Mouse (Mus musculus) forebrain, embryonic 12.5 days (tissue): Measurements from ENCODE around the gene H2-DMb2. TPM values are rescaled to one million over a fixed set of nuclear protein-coding genes. Genes with fewer than 3 reads are reported as not detected.

Experiments
- ATAC-seq: fragments of 200-750 bp; cut with Nextera tagmentation; 2 replicates; pipeline ENCODE4 v1.8.0; 2017; ENCODE audit warnings: moderate TSS enrichment; ENCODE audit not compliant: low FRiP score
- H3K27ac ChIP-seq: fragments of 300-500 bp; sonication (generic); 2 replicates; pipeline ENCODE4 v1.5.1; 2016; ENCODE audit warnings: mild to moderate bottlenecking
- H3K27me3 ChIP-seq: fragments of 300-500 bp; sonication (generic); 2 replicates; pipeline ENCODE4 v1.6.1; 2016; ENCODE audit warnings: mild to moderate bottlenecking
- H3K36me3 ChIP-seq: fragments of 300-500 bp; sonication (generic); replicated peaks from 2 replicates; pipeline ENCODE4 v1.6.1; 2016; ENCODE audit warnings: mild to moderate bottlenecking
- H3K4me1 ChIP-seq: fragments of 300-500 bp; sonication (generic); 2 replicates; pipeline ENCODE4 v1.6.1; 2016
- H3K4me2 ChIP-seq: fragments of 300-500 bp; sonication (generic); 2 replicates; pipeline ENCODE4 v1.6.1; 2016; ENCODE audit warnings: mild to moderate bottlenecking, moderate library complexity
- H3K4me3 ChIP-seq: fragments of 300-500 bp; sonication (generic); replicated peaks from 2 replicates; pipeline ENCODE4 v1.5.1; 2016; ENCODE audit warnings: mild to moderate bottlenecking
- H3K9ac ChIP-seq: fragments of 300-500 bp; sonication (generic); 2 replicates; pipeline ENCODE4 v1.6.1; 2016; ENCODE audit warnings: mild to moderate bottlenecking
- H3K9me3 ChIP-seq: fragments of 300-500 bp; sonication (generic); 2 replicates; pipeline ENCODE4 v1.6.1; 2016
- WGBS: fragments of 180-500 bp; shearing (Covaris S2); methylation state at CpG from one replicate; pipeline ENCODE4 v1.1.7; 2016; 5-methylcytosine and 5-hydroxymethylcytosine counted together
- polyA plus RNA-seq: library from polyadenylated mRNA; unstranded; fragments of >200 nt; fragmentation: Nextera tagmentation; extraction: Ambion mirVana; gene quantifications from 2 replicates; pipeline ENCODE4 v1.2.1, GENCODE M21; 2016

The H2-DMb2 gene
- polyA plus RNA-seq, 1 experiment from 2014 or later, result not detected

GRCm38 (mm10) chr17:34130073-34130947 lies 12.8 kb upstream of the H2-DMb2 start:
- Histone ChIP-seq H3K4me2 (no peak overlapping the region), H3K36me3 (no peaks in the 10 kb centered on the region), H3K9ac (no peak overlapping the region), H3K27me3 (peaks cover 33% of the 10 kb centered on the region), H3K27ac (no peak overlapping the region), H3K4me1 (peaks cover 23% of the 10 kb centered on the region), H3K9me3 (no peaks in the 10 kb centered on the region), H3K4me3 (no peak overlapping the region)
- WGBS, result 90% methylated on average over 19 of the region's 19 CpGs
- ATAC-seq, result no peak

DNA sequence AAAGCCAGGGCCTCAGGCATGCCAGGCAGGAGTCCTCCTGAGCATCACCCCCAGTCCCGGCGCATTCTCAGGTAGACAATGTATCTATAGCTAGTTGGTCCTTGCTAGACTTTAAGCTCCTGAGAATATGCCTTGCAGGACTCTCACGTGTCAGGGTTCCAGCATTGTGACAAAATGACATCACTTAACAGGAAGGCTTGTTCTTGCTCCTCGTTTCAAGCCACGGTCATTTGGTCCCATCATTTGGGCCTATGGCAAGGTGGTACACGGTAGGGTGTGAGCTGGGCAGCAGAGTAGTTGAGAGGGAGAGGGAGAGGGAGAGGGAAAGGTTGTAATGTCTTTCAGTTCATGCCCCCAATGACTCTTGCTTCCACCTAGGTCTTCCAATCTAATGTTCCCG lies 11.2 kb upstream of the H2-DMb2 start:
- H3K27ac ChIP-seq, result no peak overlapping the region
- ATAC-seq, result no peak
- H3K36me3 ChIP-seq, result no peaks in the 10 kb centered on the region
- H3K4me3 ChIP-seq, result no peak overlapping the region
- H3K27me3 ChIP-seq, result peaks cover 46% of the 10 kb centered on the region
- H3K4me1 ChIP-seq, result peaks cover 29% of the 10 kb centered on the region
- no peaks in the 10 kb centered on the region for H3K9me3 ChIP-seq
- no peak overlapping the region for H3K4me2 ChIP-seq
- no peak overlapping the region for H3K9ac ChIP-seq
- WGBS, result 71% methylated on average over 7 of the region's 7 CpGs

DNA sequence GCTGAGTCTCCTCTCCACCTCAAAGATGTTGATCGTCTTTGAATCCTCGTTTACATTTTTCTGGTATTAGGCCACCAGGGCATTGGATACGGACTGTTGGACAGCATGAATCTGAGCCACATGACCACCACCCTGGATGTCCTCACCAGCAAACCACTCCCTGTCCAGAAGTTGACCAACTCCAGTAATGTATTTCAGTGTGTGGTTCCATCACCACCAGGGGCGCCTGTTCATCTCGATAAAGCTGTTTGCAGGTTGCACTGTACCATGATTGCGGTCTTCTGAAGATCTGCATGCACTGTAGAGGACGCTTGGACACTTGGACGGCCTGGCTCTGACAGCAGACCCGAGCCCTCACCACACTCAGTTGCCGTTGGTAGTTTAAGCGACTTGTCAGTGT lies 9.8 kb upstream of the H2-DMb2 start:
- Histone ChIP-seq H3K4me2 (no peak overlapping the region), H3K27ac (no peak overlapping the region), H3K9ac (no peak overlapping the region), H3K36me3 (no peaks in the 10 kb centered on the region), H3K4me1 (peaks cover 16% of the 10 kb centered on the region), H3K9me3 (no peaks in the 10 kb centered on the region), H3K4me3 (no peak overlapping the region), H3K27me3 (peaks cover 46% of the 10 kb centered on the region)
- no peak for ATAC-seq
- 82% methylated on average over 11 of the region's 11 CpGs for WGBS

GRCm38 (mm10) chr17:34134451-34134850 lies 8.7 kb upstream of the H2-DMb2 start:
- H3K4me1 ChIP-seq, result peaks cover 13% of the 10 kb centered on the region
- no peak for ATAC-seq
- WGBS, result 87% methylated on average over 3 of the region's 3 CpGs
- no peaks in the 10 kb centered on the region for H3K9me3 ChIP-seq
- no peak overlapping the region for H3K4me3 ChIP-seq
- no peak overlapping the region for H3K9ac ChIP-seq
- peaks cover 48% of the 10 kb centered on the region for H3K27me3 ChIP-seq
- no peak overlapping the region for H3K27ac ChIP-seq
- no peaks in the 10 kb centered on the region for H3K36me3 ChIP-seq
- H3K4me2 ChIP-seq, result no peak overlapping the region

DNA sequence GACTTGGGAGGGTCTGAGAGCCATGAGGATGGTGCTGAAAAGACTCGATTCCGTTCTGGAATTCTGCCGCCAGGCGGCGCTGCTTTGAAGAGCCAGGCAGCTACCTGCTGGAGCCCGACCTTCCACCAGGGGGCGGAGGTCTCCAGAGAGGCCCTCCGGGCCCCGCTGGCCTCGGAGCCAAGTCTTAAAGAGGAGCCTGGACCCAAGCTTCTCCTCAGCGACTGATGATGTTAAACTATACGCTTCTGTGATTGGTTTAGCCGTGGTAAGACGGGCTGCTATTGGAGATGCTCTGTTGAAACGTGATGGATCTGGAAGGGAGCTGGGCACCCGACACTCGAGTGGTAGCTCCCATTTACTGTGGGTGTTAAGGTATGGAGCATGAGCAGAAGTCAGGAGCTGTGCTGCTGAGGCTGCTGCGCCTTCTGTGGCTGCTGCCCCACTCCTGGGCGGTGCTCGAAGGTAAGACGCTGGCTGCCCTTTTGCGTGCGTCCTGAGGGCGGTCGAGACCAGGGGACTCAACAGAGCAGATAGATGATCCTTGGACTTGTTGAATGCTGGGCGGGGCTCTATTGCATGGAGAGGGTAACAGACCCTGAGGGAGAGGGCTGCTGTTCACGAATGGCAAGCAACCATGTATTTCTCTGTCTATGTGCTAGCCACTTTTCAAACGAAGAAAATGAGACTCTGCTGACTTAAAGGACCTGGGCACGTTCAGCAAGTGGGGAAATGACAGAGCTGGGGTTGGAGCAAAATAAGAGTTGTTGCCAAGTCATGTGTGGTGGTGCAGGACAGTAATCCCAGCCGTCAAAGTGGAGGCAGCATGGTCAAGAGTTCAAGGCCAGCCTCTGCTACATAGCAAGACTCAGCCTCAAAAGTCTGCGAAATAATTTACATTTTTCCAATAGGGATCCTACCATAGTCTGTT lies 7.5 kb upstream of the H2-DMb2 start:
- no peaks in the 10 kb centered on the region for H3K9me3 ChIP-seq
- ATAC-seq, result peak; percentile 98
- peaks cover 20% of the 10 kb centered on the region for H3K4me1 ChIP-seq
- peak overlapping the region; percentile 37 for H3K4me3 ChIP-seq
- no peak overlapping the region for H3K27ac ChIP-seq
- H3K27me3 ChIP-seq, result peaks cover 51% of the 10 kb centered on the region
- H3K9ac ChIP-seq, result peak overlapping the region; percentile 45; the same call in 1 of the 2 replicates
- H3K4me2 ChIP-seq, result peak overlapping the region; percentile 67
- 6% methylated on average over 31 of the region's 31 CpGs for WGBS
- no peaks in the 10 kb centered on the region for H3K36me3 ChIP-seq

DNA sequence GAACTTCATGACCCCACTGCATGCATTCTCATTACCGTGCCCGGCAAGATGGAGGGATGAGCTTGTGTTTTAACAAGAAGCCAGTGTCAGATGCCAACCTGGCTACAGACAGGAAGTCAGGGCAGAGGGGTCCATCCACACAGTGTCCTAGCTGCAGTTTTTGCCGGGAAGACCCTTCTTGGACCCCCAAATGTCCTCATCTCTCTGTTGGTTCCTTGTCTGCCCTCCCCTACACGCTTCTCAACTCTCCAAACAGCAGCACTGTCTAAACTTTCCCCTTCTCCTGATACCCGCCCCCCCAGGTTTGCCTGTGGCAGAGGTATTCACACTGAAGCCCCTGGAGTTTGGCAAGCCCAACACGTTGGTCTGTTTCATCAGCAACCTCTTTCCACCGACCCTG lies 5.5 kb upstream of the H2-DMb2 start:
- Histone ChIP-seq H3K27me3 (peaks cover 66% of the 10 kb centered on the region), H3K4me1 (peaks cover 20% of the 10 kb centered on the region), H3K9me3 (no peaks in the 10 kb centered on the region), H3K4me2 (no peak overlapping the region), H3K4me3 (no peak overlapping the region), H3K9ac (no peak overlapping the region), H3K27ac (no peak overlapping the region), H3K36me3 (no peaks in the 10 kb centered on the region)
- 76% methylated on average over 7 of the region's 7 CpGs for WGBS
- ATAC-seq, result no peak

DNA sequence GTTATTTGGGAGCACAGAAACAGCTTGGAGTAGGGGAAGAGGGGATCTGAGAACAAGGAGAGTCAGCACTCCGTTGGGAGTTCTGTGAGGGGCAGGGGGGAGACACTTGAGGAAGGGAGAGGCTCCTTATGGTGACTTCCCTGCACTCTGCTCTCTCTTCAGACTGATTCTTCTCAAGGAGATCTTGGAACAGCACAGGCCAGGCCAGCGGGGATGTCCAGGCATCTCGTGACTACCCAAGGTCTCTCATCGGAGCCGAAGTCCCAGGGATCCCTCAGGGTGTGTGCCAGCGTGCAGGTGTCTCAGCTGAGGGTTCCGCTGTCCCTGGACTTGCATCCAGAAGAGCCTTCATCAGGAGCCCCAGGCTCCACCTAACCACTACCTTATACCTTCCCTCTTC lies 4.5 kb upstream of the H2-DMb2 start:
- H3K27ac ChIP-seq, result no peak overlapping the region
- H3K9me3 ChIP-seq, result no peaks in the 10 kb centered on the region
- WGBS, result 71% methylated on average over 7 of the region's 7 CpGs
- peaks cover 69% of the 10 kb centered on the region for H3K27me3 ChIP-seq
- H3K4me1 ChIP-seq, result peaks cover 22% of the 10 kb centered on the region
- no peaks in the 10 kb centered on the region for H3K36me3 ChIP-seq
- H3K9ac ChIP-seq, result no peak overlapping the region
- H3K4me2 ChIP-seq, result no peak overlapping the region
- ATAC-seq, result no peak
- H3K4me3 ChIP-seq, result no peak overlapping the region

- WGBS, result 2% methylated on average over 16 of the region's 16 CpGs
- H3K27me3 ChIP-seq, result peaks cover 69% of the 10 kb centered on the region
These were observed 3.7 kb upstream of the H2-DMb2 start for GRCm38 (mm10) chr17:34139416-34139815.

GRCm38 (mm10) chr17:34140240-34140639 lies 2.9 kb upstream of the H2-DMb2 start:
- Histone ChIP-seq H3K9ac (no peak overlapping the region), H3K27me3 (peaks cover 69% of the 10 kb centered on the region), H3K9me3 (no peaks in the 10 kb centered on the region), H3K36me3 (no peaks in the 10 kb centered on the region), H3K4me1 (peaks cover 22% of the 10 kb centered on the region), H3K4me2 (peak overlapping the region; percentile 60), H3K4me3 (no peak overlapping the region; the same call in 1 of the 2 replicates), H3K27ac (no peak overlapping the region)
- WGBS, result 8% methylated on average over 5 of the region's 5 CpGs
- no peak for ATAC-seq

More at GRCm38 (mm10) chr17:34139416-34139815, 3.7 kb upstream of the H2-DMb2 start:
- Histone ChIP-seq H3K36me3 (no peaks in the 10 kb centered on the region), H3K27ac (no peak overlapping the region), H3K4me1 (peaks cover 22% of the 10 kb centered on the region), H3K4me2 (peak overlapping the region; percentile 60), H3K9ac (no peak overlapping the region), H3K4me3 (peak overlapping the region; percentile 32), H3K9me3 (no peaks in the 10 kb centered on the region)
- no peak for ATAC-seq

DNA sequence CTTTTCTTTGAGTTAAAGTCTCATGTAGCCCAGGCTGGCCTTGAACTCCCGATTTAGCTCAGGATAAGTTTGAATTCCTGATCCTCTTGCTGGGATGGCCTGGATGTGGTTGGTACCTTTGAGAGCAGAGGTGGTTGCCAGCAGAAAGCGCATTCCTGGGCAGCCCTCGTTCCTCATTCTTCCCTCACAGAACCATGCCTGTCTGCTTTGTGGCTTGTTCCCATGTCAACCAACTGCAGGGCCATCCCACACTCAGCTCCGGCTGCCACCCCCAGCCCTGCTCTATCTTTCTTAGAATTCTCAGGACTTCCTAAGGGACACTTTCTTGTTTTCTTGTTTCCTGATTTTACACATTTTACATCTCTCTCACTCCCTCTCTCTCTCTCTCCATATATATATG lies 1.7 kb upstream of the H2-DMb2 start:
- H3K4me2 ChIP-seq, result no peak overlapping the region
- 54% methylated on average over 4 of the region's 4 CpGs for WGBS
- H3K4me1 ChIP-seq, result peaks cover 16% of the 10 kb centered on the region
- H3K9ac ChIP-seq, result no peak overlapping the region
- no peaks in the 10 kb centered on the region for H3K36me3 ChIP-seq
- H3K4me3 ChIP-seq, result no peak overlapping the region
- peaks cover 60% of the 10 kb centered on the region for H3K27me3 ChIP-seq
- no peaks in the 10 kb centered on the region for H3K9me3 ChIP-seq
- ATAC-seq, result no peak
- no peak overlapping the region for H3K27ac ChIP-seq

DNA sequence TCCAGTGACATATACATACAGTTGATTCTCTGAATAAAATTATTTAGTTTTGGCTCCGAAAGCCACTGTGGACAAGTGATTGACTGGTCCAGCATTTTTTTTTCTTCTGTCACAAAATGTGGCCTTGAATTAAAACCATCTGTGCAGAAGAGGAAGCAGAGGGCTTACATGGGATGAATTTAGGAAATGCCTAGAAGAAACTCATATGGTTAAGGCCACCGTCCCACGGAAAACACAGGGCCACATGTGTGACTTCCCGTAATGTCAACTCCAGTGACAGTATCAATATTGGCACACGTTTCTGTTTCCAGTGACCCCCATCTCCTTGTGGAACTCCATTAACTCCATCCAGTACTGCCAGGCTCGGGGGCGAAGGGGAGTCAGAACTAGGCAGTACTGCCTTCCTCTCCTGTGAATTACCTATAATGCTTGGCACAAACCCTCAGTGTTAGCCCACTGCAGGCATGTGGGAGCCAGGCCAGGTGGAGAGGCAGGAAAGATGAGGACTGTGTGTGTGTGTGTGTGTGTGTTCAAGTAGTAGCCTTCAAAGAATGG lies 574 bp upstream of the H2-DMb2 start:
- no peak overlapping the region for H3K4me2 ChIP-seq
- peaks cover 16% of the 10 kb centered on the region for H3K4me1 ChIP-seq
- H3K36me3 ChIP-seq, result no peaks in the 10 kb centered on the region
- ATAC-seq, result no peak
- peaks cover 49% of the 10 kb centered on the region for H3K27me3 ChIP-seq
- H3K4me3 ChIP-seq, result no peak overlapping the region
- 86% methylated on average over 7 of the region's 7 CpGs for WGBS
- no peak overlapping the region for H3K9ac ChIP-seq
- H3K9me3 ChIP-seq, result no peaks in the 10 kb centered on the region
- H3K27ac ChIP-seq, result no peak overlapping the region

DNA sequence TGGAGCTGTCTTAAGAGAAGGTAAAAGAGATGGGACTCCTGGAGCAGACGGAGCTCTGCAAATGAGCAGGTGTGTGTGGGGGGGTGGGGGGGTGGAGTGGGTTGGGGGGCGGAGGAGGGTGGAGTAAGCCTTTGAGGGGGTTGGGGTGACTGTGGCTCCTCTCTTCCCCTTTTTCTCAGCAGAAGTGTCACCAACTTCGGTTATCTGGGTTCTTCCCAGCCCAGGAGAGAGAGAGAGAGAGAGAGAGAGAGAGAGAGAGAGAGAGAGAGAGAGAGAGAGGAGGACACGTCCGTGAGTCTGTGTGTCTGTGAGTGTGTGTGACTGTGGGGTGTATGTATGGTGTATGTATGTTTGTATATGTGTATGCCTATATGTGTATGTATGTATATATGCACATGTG lies 354 bp downstream of the H2-DMb2 start:
- WGBS, result 61% methylated on average over 5 of the region's 5 CpGs
- peaks cover 40% of the 10 kb centered on the region for H3K27me3 ChIP-seq
- no peaks in the 10 kb centered on the region for H3K36me3 ChIP-seq
- H3K4me3 ChIP-seq, result no peak overlapping the region
- H3K4me2 ChIP-seq, result no peak overlapping the region
- H3K4me1 ChIP-seq, result peaks cover 16% of the 10 kb centered on the region
- ATAC-seq, result no peak
- no peak overlapping the region for H3K27ac ChIP-seq
- H3K9me3 ChIP-seq, result no peaks in the 10 kb centered on the region
- no peak overlapping the region for H3K9ac ChIP-seq
